Mouse (Mus musculus) MEL (cell line): ENCODE results near the gene Sfmbt2.

Experiments used
- CTCF ChIP-seq, 3 experiments: IDR thresholded peaks in 2 of 3; conservative IDR thresholded peaks in 1 of 3; 2 replicates each; pipeline ENCODE4 v1.5.1; 2011 to 2012; ENCODE audit warnings: low read length in 3 of 3, low read depth in 2 of 3, mild to moderate bottlenecking in 2 of 3, improper control_type of control experiment in 1 of 3, inconsistent platforms in 1 of 3, mixed read lengths in 1 of 3, moderate library complexity in 1 of 3; ENCODE audit not compliant: control insufficient read depth in 1 of 3, insufficient read depth in 1 of 3, poor library complexity in 1 of 3, severe bottlenecking in 1 of 3
- ELF1 ChIP-seq: IDR thresholded peaks from 2 replicates; pipeline ENCODE4 v1.6.1; 2014; ENCODE audit warnings: low read depth, mild to moderate bottlenecking, inconsistent platforms, low read length, improper control_type of control experiment, moderate library complexity
- MAFK ChIP-seq: IDR thresholded peaks from 2 replicates; pipeline ENCODE4 v1.6.1; 2011; ENCODE audit warnings: low read depth, mild to moderate bottlenecking, low read length, improper control_type of control experiment, borderline replicate concordance
- MYC ChIP-seq: IDR thresholded peaks from 2 replicates; pipeline ENCODE4 v1.6.1; 2011; ENCODE audit warnings: low read depth, mild to moderate bottlenecking, low read length, improper control_type of control experiment, moderate library complexity
- POLR2A ChIP-seq, 2 experiments: IDR thresholded peaks; 2 replicates each; pipeline ENCODE4 v1.6.1; 2011 to 2012; ENCODE audit warnings: low read length in 2 of 2, mild to moderate bottlenecking in 2 of 2, control low read depth in 1 of 2, improper control_type of control experiment in 1 of 2, low read depth in 1 of 2, moderate library complexity in 1 of 2; ENCODE audit not compliant: control insufficient read depth in 1 of 2, insufficient read depth in 1 of 2, poor library complexity in 1 of 2
- USF1 ChIP-seq: IDR thresholded peaks from 2 replicates; pipeline ENCODE4 v1.6.1; 2014; ENCODE audit warnings: low read depth, mild to moderate bottlenecking, inconsistent platforms, low read length, improper control_type of control experiment, moderate library complexity
- USF2 ChIP-seq, 2 experiments: IDR thresholded peaks; 2 replicates each; pipeline ENCODE4 v1.6.1; 2011 to 2012; ENCODE audit warnings: improper control_type of control experiment in 2 of 2, low read length in 2 of 2, borderline replicate concordance in 1 of 2, inconsistent platforms in 1 of 2, low read depth in 1 of 2, mild to moderate bottlenecking in 1 of 2; ENCODE audit not compliant: insufficient read depth in 1 of 2

DNA sequence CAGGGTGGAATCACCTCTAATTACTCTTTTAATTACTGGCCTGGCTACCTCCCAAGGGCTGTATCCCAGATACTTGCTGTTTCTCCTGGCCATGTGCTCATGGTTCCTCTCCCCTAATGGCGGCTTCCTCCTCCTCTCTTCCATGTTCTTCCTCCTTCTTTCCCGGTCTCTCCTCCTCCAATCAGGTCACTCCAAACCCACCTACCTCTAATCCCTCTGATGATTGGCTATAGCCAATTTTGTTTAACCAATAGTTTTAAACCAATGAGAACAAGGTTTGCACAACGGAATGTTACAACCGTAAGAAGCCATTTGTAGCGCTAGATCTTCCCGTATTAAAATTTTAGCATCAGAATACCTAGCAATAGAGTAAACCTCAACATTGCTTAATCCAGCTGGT, 5.2 kb upstream of the Sfmbt2 start:
- TF ChIP-seq ELF1: no peak
- no peak for TF ChIP-seq POLR2A (IDR thresholded peaks at IDR 0.05; ENCODE audit: control insufficient read depth in 1 of 2, insufficient read depth in 1 of 2, low read depth in 1 of 2, low read length in 2 of 2, poor library complexity in 1 of 2)
- TF ChIP-seq CTCF (IDR thresholded peaks at IDR 0.05 in 2 of 3, conservative IDR thresholded peaks at IDR 0.05 in 1 of 3; ENCODE audit: control insufficient read depth in 1 of 3, insufficient read depth in 1 of 3, low read depth in 2 of 3, low read length in 3 of 3, poor library complexity in 1 of 3, severe bottlenecking in 1 of 3): no peak
- TF ChIP-seq USF2 (IDR thresholded peaks at IDR 0.05; ENCODE audit: borderline replicate concordance in 1 of 2, insufficient read depth in 1 of 2, low read depth in 1 of 2, low read length in 2 of 2): no peak
- no peak for TF ChIP-seq USF1
- no peak for TF ChIP-seq MAFK
- TF ChIP-seq MYC: no peak
